Mouse (Mus musculus): ENCODE measurements at regions not wholly inside any gene's neighbourhood (a gene's known extent, or its start where the extent isn't known, plus 50 kb on each side); places are given as distances from the start of the nearest gene placed in this dataset.

DNA sequence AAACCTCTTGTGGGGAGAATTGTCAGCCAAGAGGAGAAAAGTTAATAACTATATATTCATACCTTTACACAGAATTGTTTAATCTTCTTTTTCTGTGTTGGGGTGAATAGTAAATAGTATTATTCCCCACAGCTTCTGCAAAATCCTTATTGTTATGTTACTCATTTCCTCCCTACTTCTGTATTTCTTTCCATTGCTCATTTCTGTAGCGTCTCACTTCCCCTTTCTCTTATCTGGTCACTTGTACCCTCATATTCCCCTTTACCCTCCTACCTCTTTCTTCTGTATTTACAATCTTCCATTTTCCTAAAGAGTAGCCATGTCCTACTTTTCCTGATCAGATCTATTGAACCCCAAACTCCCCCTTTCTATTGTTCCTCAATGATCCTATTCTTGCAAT lies 224.6 kb upstream of the Tle1 start:
- WGBS: 79% methylated on average over 1 of the region's 1 CpGs
- no peak overlapping the region for H3K4me3 ChIP-seq (ENCODE audit: low read depth, low read length)
- H3K27ac ChIP-seq (ENCODE audit: low read depth, low read length): no peak overlapping the region
- H3K36me3 ChIP-seq (ENCODE audit: control insufficient read depth, insufficient read depth, low read length): no peaks in the 10 kb centered on the region
- H3K4me2 ChIP-seq (ENCODE audit: low read depth, low read length): no peak overlapping the region
- no peak for ATAC-seq (ENCODE audit: low read depth)
- no peaks in the 10 kb centered on the region for H3K9me3 ChIP-seq (ENCODE audit: control insufficient read depth, low read length)
- no peaks in the 10 kb centered on the region for H3K27me3 ChIP-seq (ENCODE audit: control insufficient read depth, insufficient read depth, low read length)
- no peak overlapping the region for H3K9ac ChIP-seq (replicated peaks; ENCODE audit: low read depth, low read length)
- H3K4me1 ChIP-seq (ENCODE audit: control insufficient read depth, insufficient read depth, low read length): no peaks in the 10 kb centered on the region

- H3K9ac ChIP-seq (replicated peaks; ENCODE audit: low read depth, low read length): no peak overlapping the region
- H3K27me3 ChIP-seq (ENCODE audit: control insufficient read depth, insufficient read depth, low read length): no peaks in the 10 kb centered on the region
- no peak overlapping the region for H3K4me2 ChIP-seq (ENCODE audit: low read depth, low read length)
- ATAC-seq (ENCODE audit: low read depth): no peak
- no peaks in the 10 kb centered on the region for H3K36me3 ChIP-seq (ENCODE audit: control insufficient read depth, insufficient read depth, low read length)
- no peaks in the 10 kb centered on the region for H3K9me3 ChIP-seq (ENCODE audit: control insufficient read depth, low read length)
- 90% methylated on average over 8 of the region's 8 CpGs for WGBS
- no peak overlapping the region for H3K27ac ChIP-seq (ENCODE audit: low read depth, low read length)
- H3K4me1 ChIP-seq (ENCODE audit: control insufficient read depth, insufficient read depth, low read length): no peaks in the 10 kb centered on the region
- no peak overlapping the region for H3K4me3 ChIP-seq (ENCODE audit: low read depth, low read length)
These were observed 211.5 kb upstream of the Tle1 start for GRCm38 (mm10) chr4:72412100-72412788.

- Histone ChIP-seq H3K27ac (ENCODE audit: low read depth, low read length) (no peak overlapping the region), H3K9ac (replicated peaks; ENCODE audit: low read depth, low read length) (no peak overlapping the region), H3K27me3 (ENCODE audit: control insufficient read depth, insufficient read depth, low read length) (no peaks in the 10 kb centered on the region), H3K36me3 (ENCODE audit: control insufficient read depth, insufficient read depth, low read length) (no peaks in the 10 kb centered on the region), H3K4me2 (ENCODE audit: low read depth, low read length) (no peak overlapping the region), H3K4me3 (ENCODE audit: low read depth, low read length) (no peak overlapping the region), H3K9me3 (ENCODE audit: control insufficient read depth, low read length) (no peaks in the 10 kb centered on the region), H3K4me1 (ENCODE audit: control insufficient read depth, insufficient read depth, low read length) (no peaks in the 10 kb centered on the region)
- ATAC-seq (ENCODE audit: low read depth): no peak
- WGBS: 96% methylated on average over 3 of the region's 3 CpGs
These were observed 210.6 kb upstream of the Tle1 start for GRCm38 (mm10) chr4:72411343-72411742.

- Histone ChIP-seq H3K4me1 (ENCODE audit: control insufficient read depth, insufficient read depth, low read length) (no peaks in the 10 kb centered on the region), H3K27ac (ENCODE audit: low read depth, low read length) (no peak overlapping the region), H3K9me3 (ENCODE audit: control insufficient read depth, low read length) (no peaks in the 10 kb centered on the region), H3K9ac (replicated peaks; ENCODE audit: low read depth, low read length) (no peak overlapping the region), H3K27me3 (ENCODE audit: control insufficient read depth, insufficient read depth, low read length) (no peaks in the 10 kb centered on the region), H3K36me3 (ENCODE audit: control insufficient read depth, insufficient read depth, low read length) (no peaks in the 10 kb centered on the region), H3K4me2 (ENCODE audit: low read depth, low read length) (no peak overlapping the region), H3K4me3 (ENCODE audit: low read depth, low read length) (no peak overlapping the region)
- no peak for ATAC-seq (ENCODE audit: low read depth)
- 87% methylated on average over 1 of the region's 1 CpGs for WGBS
These were observed 200.0 kb upstream of the Tle1 start for GRCm38 (mm10) chr4:72400759-72401158.

DNA sequence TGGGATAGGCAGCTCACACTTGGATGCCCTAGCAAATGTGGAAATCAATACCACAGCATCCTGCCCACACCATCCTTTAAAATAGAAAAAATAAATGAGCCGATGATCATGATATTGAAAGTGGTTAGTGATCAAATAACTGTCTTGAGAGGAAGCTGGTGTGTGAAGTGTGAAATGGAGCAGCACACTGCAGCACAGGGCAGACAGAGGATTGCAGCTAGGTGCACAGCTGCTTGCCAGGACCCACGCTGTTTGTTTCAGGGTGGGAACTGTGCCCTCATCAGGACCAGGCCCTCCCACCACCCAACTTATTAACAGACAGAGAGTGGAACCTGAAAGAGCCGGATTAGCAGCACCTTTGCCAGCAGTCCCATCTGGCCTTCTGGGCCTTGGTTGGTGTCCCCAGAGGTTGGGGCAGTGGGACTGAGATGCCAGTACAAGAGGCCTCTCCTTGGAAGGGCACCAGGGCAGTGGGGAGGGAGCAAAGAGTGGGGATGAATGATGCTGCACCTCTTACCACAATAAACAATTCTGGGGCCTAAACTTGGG lies 191.2 kb upstream of the Tle1 start:
- peak; percentile 46; the same call in 1 of the 2 replicates for ATAC-seq (ENCODE audit: low read depth)
- no peak overlapping the region for H3K9ac ChIP-seq (replicated peaks; ENCODE audit: low read depth, low read length)
- no peak overlapping the region for H3K27ac ChIP-seq (ENCODE audit: low read depth, low read length)
- H3K4me2 ChIP-seq (ENCODE audit: low read depth, low read length): no peak overlapping the region
- no peaks in the 10 kb centered on the region for H3K36me3 ChIP-seq (ENCODE audit: control insufficient read depth, insufficient read depth, low read length)
- no peaks in the 10 kb centered on the region for H3K9me3 ChIP-seq (ENCODE audit: control insufficient read depth, low read length)
- no peaks in the 10 kb centered on the region for H3K4me1 ChIP-seq (ENCODE audit: control insufficient read depth, insufficient read depth, low read length)
- no peaks in the 10 kb centered on the region; the same call in 1 of the 2 replicates for H3K27me3 ChIP-seq (ENCODE audit: control insufficient read depth, insufficient read depth, low read length)
- 66% methylated on average over 3 of the region's 3 CpGs for WGBS
- no peak overlapping the region for H3K4me3 ChIP-seq (ENCODE audit: low read depth, low read length)

- no peaks in the 10 kb centered on the region for H3K4me1 ChIP-seq (ENCODE audit: control insufficient read depth, insufficient read depth, low read length)
- WGBS: 68% methylated on average over 5 of the region's 5 CpGs
These were observed 189.3 kb upstream of the Tle1 start for GRCm38 (mm10) chr4:72389811-72390625.

GRCm38 (mm10) chr4:72384901-72385264 lies 184.2 kb upstream of the Tle1 start:
- Histone ChIP-seq H3K27ac (ENCODE audit: low read depth, low read length) (no peak overlapping the region), H3K9me3 (ENCODE audit: control insufficient read depth, low read length) (no peaks in the 10 kb centered on the region), H3K9ac (replicated peaks; ENCODE audit: low read depth, low read length) (no peak overlapping the region), H3K36me3 (ENCODE audit: control insufficient read depth, insufficient read depth, low read length) (no peaks in the 10 kb centered on the region), H3K4me1 (ENCODE audit: control insufficient read depth, insufficient read depth, low read length) (peaks cover 16% of the 10 kb centered on the region; the same call in 1 of the 2 replicates), H3K4me2 (ENCODE audit: low read depth, low read length) (peak overlapping the region; percentile 7; the same call in 1 of the 2 replicates), H3K27me3 (ENCODE audit: control insufficient read depth, insufficient read depth, low read length) (no peaks in the 10 kb centered on the region; the same call in 1 of the 2 replicates), H3K4me3 (ENCODE audit: low read depth, low read length) (no peak overlapping the region)
- 16% methylated on average over 12 of the region's 12 CpGs for WGBS
- peak; percentile 88 for ATAC-seq (ENCODE audit: low read depth)

More at GRCm38 (mm10) chr4:72389811-72390625, 189.3 kb upstream of the Tle1 start:
- no peaks in the 10 kb centered on the region; the same call in 1 of the 2 replicates for H3K27me3 ChIP-seq (ENCODE audit: control insufficient read depth, insufficient read depth, low read length)
- H3K4me2 ChIP-seq (ENCODE audit: low read depth, low read length): no peak overlapping the region
- no peaks in the 10 kb centered on the region for H3K9me3 ChIP-seq (ENCODE audit: control insufficient read depth, low read length)
- no peak overlapping the region for H3K27ac ChIP-seq (ENCODE audit: low read depth, low read length)
- no peak overlapping the region for H3K9ac ChIP-seq (replicated peaks; ENCODE audit: low read depth, low read length)
- ATAC-seq (ENCODE audit: low read depth): no peak
- H3K36me3 ChIP-seq (ENCODE audit: control insufficient read depth, insufficient read depth, low read length): no peaks in the 10 kb centered on the region
- no peak overlapping the region for H3K4me3 ChIP-seq (ENCODE audit: low read depth, low read length)

GRCm38 (mm10) chr4:72384259-72384900 lies 183.7 kb upstream of the Tle1 start:
- H3K9me3 ChIP-seq (ENCODE audit: control insufficient read depth, low read length): no peaks in the 10 kb centered on the region
- no peak; the same call in 1 of the 2 replicates for ATAC-seq (ENCODE audit: low read depth)
- peaks cover 16% of the 10 kb centered on the region; the same call in 1 of the 2 replicates for H3K4me1 ChIP-seq (ENCODE audit: control insufficient read depth, insufficient read depth, low read length)
- H3K36me3 ChIP-seq (ENCODE audit: control insufficient read depth, insufficient read depth, low read length): no peaks in the 10 kb centered on the region
- H3K4me2 ChIP-seq (ENCODE audit: low read depth, low read length): peak overlapping the region; percentile 7; the same call in 1 of the 2 replicates
- H3K27me3 ChIP-seq (ENCODE audit: control insufficient read depth, insufficient read depth, low read length): no peaks in the 10 kb centered on the region; the same call in 1 of the 2 replicates
- H3K4me3 ChIP-seq (ENCODE audit: low read depth, low read length): no peak overlapping the region
- no peak overlapping the region for H3K27ac ChIP-seq (ENCODE audit: low read depth, low read length)
- WGBS: 63% methylated on average over 5 of the region's 5 CpGs
- no peak overlapping the region for H3K9ac ChIP-seq (replicated peaks; ENCODE audit: low read depth, low read length)
